Mouse (Mus musculus) midbrain, embryonic 11.5 days (tissue): ENCODE data around the gene Gnl3l. TPM values are rescaled to one million over a fixed set of nuclear protein-coding genes. Genes with fewer than 3 reads are reported as not detected.

Experiments
- ATAC-seq: fragments of 200-750 bp; cut with Nextera tagmentation; 2 replicates; pipeline ENCODE4 v1.8.0; 2017; ENCODE audit warnings: moderate TSS enrichment, moderate library complexity; ENCODE audit not compliant: low FRiP score
- DNase-seq: peaks from one replicate; pipeline ENCODE4 v3.0.0; 2015; ENCODE audit warnings: low spot score; ENCODE audit errors: missing footprints
- H3K27ac ChIP-seq: fragments of 300-500 bp; sonication (generic); 2 replicates; pipeline ENCODE4 v1.5.1; 2014; ENCODE audit warnings: low read depth, low read length
- H3K27me3 ChIP-seq: fragments of 300-500 bp; sonication (generic); 2 replicates; pipeline ENCODE4 v1.6.1; 2014; ENCODE audit warnings: mild to moderate bottlenecking, low read length, moderate library complexity, mixed read lengths; ENCODE audit not compliant: control insufficient read depth, insufficient read depth
- H3K36me3 ChIP-seq: fragments of 300-500 bp; sonication (generic); 2 replicates; pipeline ENCODE4 v1.6.1; 2014; ENCODE audit warnings: mild to moderate bottlenecking, low read length, moderate library complexity, mixed read lengths; ENCODE audit not compliant: control insufficient read depth, insufficient read depth
- H3K4me1 ChIP-seq: fragments of 300-500 bp; sonication (generic); 2 replicates; pipeline ENCODE4 v1.6.1; 2014; ENCODE audit warnings: low read length; ENCODE audit not compliant: control insufficient read depth, insufficient read depth
- H3K4me2 ChIP-seq: fragments of 300-500 bp; sonication (generic); 2 replicates; pipeline ENCODE4 v1.6.1; 2014; ENCODE audit warnings: mild to moderate bottlenecking, moderate library complexity
- H3K4me3 ChIP-seq: fragments of 300-500 bp; sonication (generic); 2 replicates; pipeline ENCODE4 v1.5.1; 2014; ENCODE audit warnings: low read depth, low read length
- H3K9ac ChIP-seq: fragments of 300-500 bp; sonication (generic); 2 replicates; pipeline ENCODE4 v1.6.1; 2014; ENCODE audit warnings: low read length
- H3K9me3 ChIP-seq: fragments of 300-500 bp; sonication (generic); 2 replicates; pipeline ENCODE4 v1.6.1; 2016; ENCODE audit warnings: low read length; ENCODE audit not compliant: control insufficient read depth
- WGBS: fragments of 180-500 bp; shearing (Covaris S2); extraction: QIAGEN DNeasy Blood & Tissue Kit; methylation state at CpG from one replicate; pipeline ENCODE4 v1.1.7; 2014; 5-methylcytosine and 5-hydroxymethylcytosine counted together
- polyA plus RNA-seq: library from polyadenylated mRNA; unstranded; fragments of >200 nt; fragmentation: Nextera tagmentation; extraction: Ambion mirVana; gene quantifications from 2 replicates; pipeline ENCODE4 v1.2.1, GENCODE M21; 2014

Gnl3l gene
- polyA plus RNA-seq, 1 experiment from 2014 or later, result 48.5 TPM

DNA sequence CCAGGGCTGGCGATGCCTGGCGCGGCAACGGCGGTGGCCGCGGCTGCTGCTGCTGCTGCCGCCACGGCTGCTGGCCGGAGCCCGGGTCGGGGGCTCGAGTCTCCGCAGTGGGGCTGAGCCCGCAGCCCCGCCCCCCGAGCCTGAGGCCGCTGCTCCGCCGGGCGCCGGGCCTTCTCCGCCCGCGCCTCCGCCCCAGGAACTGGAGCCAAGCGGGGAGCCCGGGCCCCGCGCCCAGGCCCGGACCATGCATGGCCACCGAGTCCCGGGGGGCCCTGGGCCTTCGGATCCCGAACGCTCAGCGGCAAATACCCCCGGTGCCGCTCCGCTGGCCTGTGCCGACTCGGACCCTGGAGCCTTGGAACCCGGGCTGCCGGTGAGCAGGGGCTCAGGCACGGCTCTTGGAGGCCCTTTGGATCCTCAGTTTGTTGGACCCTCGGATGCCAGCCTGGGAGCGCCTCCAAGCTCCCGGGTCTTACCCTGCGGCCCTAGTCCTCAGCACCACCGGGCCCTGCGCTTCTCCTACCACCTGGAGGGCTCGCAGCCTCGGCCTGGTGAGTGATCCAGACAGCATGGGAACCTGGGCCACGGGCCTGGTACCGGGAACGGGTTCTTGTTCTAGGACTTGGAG, 30.4 kb upstream of the Gnl3l start:
- Histone ChIP-seq H3K9me3 (no peaks in the 10 kb centered on the region), H3K27ac (peak overlapping the region; percentile 77), H3K27me3 (no peaks in the 10 kb centered on the region), H3K36me3 (no peaks in the 10 kb centered on the region), H3K4me1 (peaks cover 13% of the 10 kb centered on the region), H3K4me2 (peak overlapping the region; percentile 51), H3K9ac (peak overlapping the region; percentile 79), H3K4me3 (peak overlapping the region; percentile 61)
- 24% methylated on average over 29 of the region's 56 CpGs for WGBS
- peak; percentile 90 for DNase-seq
- peak; percentile 72 for ATAC-seq

DNA sequence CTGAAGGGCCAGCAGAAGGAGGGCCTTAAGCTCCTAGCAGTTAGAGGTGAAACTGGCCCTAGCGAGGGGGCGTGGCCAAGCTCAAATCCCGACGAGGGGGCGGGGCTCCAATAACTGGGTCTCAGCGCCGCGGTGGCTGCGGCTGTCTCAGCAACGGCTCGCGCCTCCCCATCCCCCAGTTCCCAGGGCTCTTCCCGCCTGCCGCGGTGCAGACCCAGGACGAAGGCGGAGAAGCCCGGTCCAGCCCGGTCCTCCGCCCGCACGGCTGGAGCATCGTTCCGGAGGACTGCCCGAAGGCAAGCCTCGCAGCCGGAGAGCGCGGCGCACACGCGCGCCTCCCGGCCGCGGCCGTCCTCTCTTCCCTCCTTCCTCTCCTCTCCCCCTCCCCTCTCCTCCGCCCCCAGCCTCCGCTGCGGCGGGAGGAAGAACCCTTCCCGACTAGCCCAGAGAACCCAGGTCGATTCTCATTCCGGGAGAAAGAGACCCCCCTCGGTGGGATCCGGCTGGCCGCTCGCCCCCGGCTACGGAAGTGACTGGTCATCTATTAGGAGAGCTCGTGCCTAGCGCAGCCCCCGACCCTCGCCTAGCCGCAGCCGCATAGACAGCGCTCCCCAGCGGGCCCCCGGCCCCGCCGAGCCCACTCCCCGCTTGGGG, 29.8 kb upstream of the Gnl3l start:
- Histone ChIP-seq H3K4me2 (peak overlapping the region; percentile 51), H3K4me1 (peaks cover 13% of the 10 kb centered on the region), H3K36me3 (no peaks in the 10 kb centered on the region), H3K27me3 (no peaks in the 10 kb centered on the region), H3K9me3 (no peaks in the 10 kb centered on the region), H3K27ac (peak overlapping the region; percentile 77), H3K9ac (peak overlapping the region; percentile 79), H3K4me3 (peak overlapping the region; percentile 61)
- WGBS, result 24% methylated on average over 41 of the region's 62 CpGs
- DNase-seq (peak; percentile 97), ATAC-seq (peak; percentile 92)

DNA sequence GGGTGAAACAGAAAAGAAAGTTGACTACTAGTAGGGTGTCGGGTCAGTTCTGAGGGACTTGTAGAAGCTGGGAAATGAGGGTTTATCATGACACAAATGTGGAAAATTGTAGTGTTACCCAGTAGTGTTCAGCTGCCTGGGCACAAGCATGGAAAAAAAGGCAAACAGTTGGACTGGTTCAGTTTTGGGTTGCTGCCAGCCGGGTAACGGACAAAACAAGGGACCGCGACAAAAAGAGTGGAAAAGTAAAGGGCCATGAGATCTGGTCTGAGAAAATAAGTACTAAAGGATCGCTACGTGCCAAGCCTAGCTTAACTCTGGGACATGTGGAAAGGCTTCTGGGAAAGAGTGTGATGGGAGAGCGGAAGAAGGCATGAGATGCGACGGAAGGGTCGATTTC, 29.2 kb upstream of the Gnl3l start:
- Histone ChIP-seq H3K4me1 (peaks cover 13% of the 10 kb centered on the region), H3K27ac (no peak overlapping the region; the same call in 1 of the 2 replicates), H3K9ac (peak overlapping the region; percentile 79; the same call in 1 of the 2 replicates), H3K4me3 (peak overlapping the region; percentile 61), H3K27me3 (no peaks in the 10 kb centered on the region), H3K4me2 (peak overlapping the region; percentile 51), H3K36me3 (no peaks in the 10 kb centered on the region), H3K9me3 (no peaks in the 10 kb centered on the region)
- DNase-seq (no peak), ATAC-seq (no peak)
- whole genome bisulfite sequencing, result 44% methylated on average over 11 of the region's 11 CpGs

DNA sequence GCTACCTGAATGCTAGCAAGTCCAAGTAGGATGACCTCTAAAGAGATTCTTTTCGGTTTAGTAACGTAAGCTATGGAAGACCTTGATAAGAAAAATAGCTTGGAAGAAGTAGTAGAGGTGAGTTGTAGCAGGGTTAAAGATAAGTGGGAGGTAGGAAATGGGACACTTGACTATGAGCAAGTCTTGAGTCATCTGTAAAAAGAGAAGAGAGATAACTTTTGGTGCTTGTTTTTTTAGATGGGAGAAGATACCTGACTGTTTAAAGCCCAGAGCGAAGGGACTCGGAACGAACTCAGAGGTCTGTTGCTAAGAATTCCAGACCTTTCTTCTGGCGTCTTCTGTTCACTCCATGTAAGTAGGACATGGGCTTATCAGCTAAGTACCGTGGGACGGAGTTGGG, 28.7 kb upstream of the Gnl3l start, which contains the start of gene Fgd1:
Fgd1 (plus strand) TSS at position 301 of the 400 bp plus-strand sequence.
- WGBS, result 94% methylated on average over 8 of the region's 8 CpGs
- H3K4me1 ChIP-seq, result peaks cover 13% of the 10 kb centered on the region

DNA sequence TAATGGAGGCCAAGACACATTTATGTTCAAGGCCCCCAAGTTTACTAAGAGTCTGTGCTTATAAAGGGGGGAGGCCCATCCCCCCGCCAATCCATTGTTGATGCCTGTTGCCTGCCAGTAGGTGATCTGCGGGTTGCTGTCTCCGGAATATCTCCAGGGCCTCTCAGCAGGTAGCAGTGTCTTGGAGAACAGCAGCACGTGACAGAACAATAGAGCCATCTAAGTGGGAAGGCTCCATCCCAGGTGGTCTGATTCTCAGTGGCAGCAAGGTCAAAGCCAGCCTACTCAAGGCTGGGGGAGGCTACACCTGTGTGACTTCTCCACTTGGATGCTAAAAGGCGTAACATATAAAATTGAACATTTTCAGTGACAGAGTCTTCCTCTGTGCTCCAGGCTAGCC, 24.1 kb upstream of the Gnl3l start:
- H3K27ac ChIP-seq, result no peak overlapping the region
- H3K4me2 ChIP-seq, result no peak overlapping the region
- ATAC-seq (no peak), DNase-seq (no peak)
- H3K9me3 ChIP-seq, result no peaks in the 10 kb centered on the region
- no peaks in the 10 kb centered on the region for H3K4me1 ChIP-seq
- no peaks in the 10 kb centered on the region for H3K27me3 ChIP-seq
- H3K9ac ChIP-seq, result no peak overlapping the region
- no peak overlapping the region for H3K4me3 ChIP-seq
- H3K36me3 ChIP-seq, result no peaks in the 10 kb centered on the region
- 38% methylated on average over 5 of the region's 5 CpGs for WGBS

More for the DNA sequence above, 28.7 kb upstream of the Gnl3l start, which contains the start of gene Fgd1:
- peak within 1 kb of the TSS; percentile 77 for H3K27ac ChIP-seq
- peak within 1 kb of the TSS; percentile 61 for H3K4me3 ChIP-seq
- H3K36me3 ChIP-seq, result no peaks in the 10 kb centered on the region
- H3K4me2 ChIP-seq, result peak within 1 kb of the TSS; percentile 51
- no peaks in the 10 kb centered on the region for H3K27me3 ChIP-seq
- peak within 1 kb of the TSS; percentile 79 for H3K9ac ChIP-seq
- DNase-seq (no peak), ATAC-seq (no peak)
- no peaks in the 10 kb centered on the region for H3K9me3 ChIP-seq

DNA sequence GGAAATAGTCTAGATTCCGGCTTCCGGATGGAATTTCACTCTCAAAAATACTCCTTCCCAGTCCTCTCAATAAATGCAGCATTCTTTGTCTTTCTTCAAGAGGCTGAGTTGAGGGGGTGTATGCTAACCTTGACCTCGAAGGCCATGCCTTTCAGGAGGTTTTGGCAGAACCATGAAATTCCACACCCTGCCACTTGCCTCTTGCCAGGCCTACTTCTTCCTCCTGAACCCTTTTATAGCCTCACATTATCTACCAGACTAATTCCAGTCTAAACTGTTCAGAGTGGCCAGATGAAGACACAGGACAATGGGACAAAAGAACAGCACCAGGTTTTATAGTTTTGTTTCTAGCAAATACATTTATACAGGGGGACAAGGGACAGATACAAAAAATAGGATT, 14.3 kb upstream of the Gnl3l start:
- no peak overlapping the region for H3K4me2 ChIP-seq
- DNase-seq (no peak), ATAC-seq (no peak)
- 85% methylated on average over 3 of the region's 3 CpGs for whole genome bisulfite sequencing
- H3K27ac ChIP-seq, result no peak overlapping the region
- no peak overlapping the region for H3K9ac ChIP-seq
- no peaks in the 10 kb centered on the region for H3K36me3 ChIP-seq
- no peaks in the 10 kb centered on the region for H3K9me3 ChIP-seq
- no peaks in the 10 kb centered on the region for H3K27me3 ChIP-seq
- no peaks in the 10 kb centered on the region for H3K4me1 ChIP-seq
- no peak overlapping the region for H3K4me3 ChIP-seq

DNA sequence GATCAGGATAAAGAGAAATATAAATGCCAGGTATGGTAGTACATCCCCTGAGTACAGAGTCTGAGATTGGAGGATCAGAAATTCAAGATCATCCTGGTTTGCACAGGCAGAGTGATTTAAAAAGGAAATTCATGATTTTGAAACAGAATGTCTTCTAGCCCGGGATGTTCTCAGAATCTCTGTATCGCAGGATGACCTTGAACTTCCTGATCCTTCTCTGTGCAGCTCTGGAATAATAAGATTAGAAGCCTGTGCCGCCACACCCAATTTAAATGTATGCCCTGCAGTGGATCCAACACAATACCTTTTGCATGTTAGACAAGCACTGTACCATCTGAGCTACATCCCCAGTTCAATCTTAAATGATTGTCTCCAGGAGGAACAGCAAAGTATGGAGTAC, 1.7 kb upstream of the Gnl3l start:
- H3K9me3 ChIP-seq, result no peaks in the 10 kb centered on the region
- H3K9ac ChIP-seq, result no peak overlapping the region
- H3K27me3 ChIP-seq, result no peaks in the 10 kb centered on the region
- 71% methylated on average over 3 of the region's 3 CpGs for WGBS
- H3K4me1 ChIP-seq, result peaks cover 3% of the 10 kb centered on the region; the same call in 1 of the 2 replicates
- H3K4me2 ChIP-seq, result no peak overlapping the region
- DNase-seq (no peak), ATAC-seq (no peak)
- H3K4me3 ChIP-seq, result no peak overlapping the region
- no peaks in the 10 kb centered on the region for H3K36me3 ChIP-seq
- H3K27ac ChIP-seq, result no peak overlapping the region

DNA sequence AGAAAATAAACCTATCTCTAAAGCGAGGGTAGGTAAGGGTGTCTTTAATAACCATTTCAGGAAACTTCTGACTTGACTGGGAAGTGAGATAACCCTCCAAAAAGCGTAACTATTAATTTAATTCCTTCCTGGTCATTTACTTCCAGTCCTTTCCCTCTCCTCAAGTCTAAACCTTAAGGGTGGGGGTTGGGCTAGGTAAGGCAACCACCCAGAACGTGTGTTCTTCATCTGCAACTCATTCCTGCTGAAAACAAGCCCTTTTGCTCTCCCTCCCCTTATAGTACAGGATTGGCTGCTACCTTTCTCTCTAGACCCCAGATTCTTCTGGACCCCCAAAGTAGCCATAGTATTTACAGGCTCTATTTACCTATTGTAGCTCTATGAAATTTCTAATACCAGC, 775 bp upstream of the Gnl3l start:
- Histone ChIP-seq H3K9me3 (no peaks in the 10 kb centered on the region), H3K27me3 (no peaks in the 10 kb centered on the region), H3K36me3 (no peaks in the 10 kb centered on the region), H3K9ac (peak overlapping the region; percentile 55), H3K4me1 (peaks cover 3% of the 10 kb centered on the region; the same call in 1 of the 2 replicates), H3K4me2 (peak overlapping the region; percentile 47), H3K4me3 (peak overlapping the region; percentile 41), H3K27ac (peak overlapping the region; percentile 25; the same call in 1 of the 2 replicates)
- ATAC-seq (no peak), DNase-seq (peak; percentile 81)
- WGBS, result 13% methylated on average over 3 of the region's 3 CpGs

DNA sequence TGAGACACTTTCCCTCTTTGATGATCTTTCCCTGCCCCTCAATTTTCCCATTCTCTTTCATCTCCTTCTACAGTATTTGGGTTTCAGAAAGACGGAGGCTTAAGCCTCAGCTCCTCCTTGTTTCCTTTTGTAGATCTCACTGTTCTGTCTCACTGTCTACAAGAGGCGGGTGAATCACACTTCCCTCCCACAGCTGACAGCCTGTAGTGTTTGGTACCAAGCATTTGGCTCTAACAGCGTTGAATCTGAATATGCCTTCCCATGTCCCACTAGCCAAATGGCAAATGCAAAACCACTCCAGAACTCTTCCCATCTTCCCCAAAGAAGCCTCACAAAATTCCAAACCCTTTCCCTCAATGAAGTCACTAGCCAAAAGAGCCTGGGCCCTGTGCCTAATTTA, 20.3 kb downstream of the Gnl3l start:
- no peak overlapping the region for H3K27ac ChIP-seq
- 0 out of 2 replicates have a peak, but pooled peaks cover 2% of the 10 kb centered on the region for H3K36me3 ChIP-seq
- no peak overlapping the region for H3K4me3 ChIP-seq
- ATAC-seq (no peak), DNase-seq (no peak)
- H3K4me2 ChIP-seq, result no peak overlapping the region
- WGBS, result 94% methylated on average over 3 of the region's 3 CpGs
- no peaks in the 10 kb centered on the region for H3K4me1 ChIP-seq
- H3K9ac ChIP-seq, result no peak overlapping the region
- no peaks in the 10 kb centered on the region; the same call in 1 of the 2 replicates for H3K27me3 ChIP-seq
- no peaks in the 10 kb centered on the region for H3K9me3 ChIP-seq
